Mouse (Mus musculus) left cerebral cortex, postnatal 4 days (tissue): Measurements from ENCODE around the gene Gjb6. TPM values are rescaled to one million over a fixed set of nuclear protein-coding genes. Genes with fewer than 3 reads are reported as not detected.

Experiments
- DNase-seq: peaks from one replicate; pipeline ENCODE4 v3.0.0-alpha.2; 2022
- intact Hi-C: fragments of 180-260 bp; cut with DNase I; formaldehyde crosslinking; loops from one replicate; pipeline ENCODE4 v1.15.1; 2025
- total RNA-seq, 2 experiments: library from RNA; stranded (reverse); gene quantifications; 2 replicates each; pipeline ENCODE4 v1.2.3; 2021

The Gjb6 gene
- total RNA-seq, 2 experiments from 2014 or later: 11.3 to 12.0 TPM

- DNase-seq: no peak
- intact Hi-C loops: no loop called here
These were observed 43.4 kb downstream of the Gjb6 start for GRCm38 (mm10) chr14:57090001-57090400.

- intact Hi-C loops: no loop called here
- no peak for DNase-seq
These were observed 44.3 kb downstream of the Gjb6 start for GRCm38 (mm10) chr14:57089107-57089506.

- intact Hi-C loops: no loop called here
These were observed 49.2 kb downstream of the Gjb6 start for GRCm38 (mm10) chr14:57084180-57084668.

GRCm38 (mm10) chr14:57082863-57083262 is 50.5 kb downstream of the Gjb6 start:
- no peak for DNase-seq
- intact Hi-C loops: no loop called here

More at GRCm38 (mm10) chr14:57084180-57084668, 49.2 kb downstream of the Gjb6 start:
- no peak for DNase-seq

- intact Hi-C loops: no loop called here
These were observed 57.9 kb downstream of the Gjb6 start for GRCm38 (mm10) chr14:57075537-57075936.

More at GRCm38 (mm10) chr14:57075537-57075936, 57.9 kb downstream of the Gjb6 start:
- no peak for DNase-seq

Other genes starting within 250 kb of the Gjb6 start
- gene Zmym2, start 247.0 kb downstream of the Gjb6 start, total RNA-seq: 100 to 1,000 TPM; 103 to 116 TPM
- 1 to 10 TPM; 1.3 to 1.7 TPM for gene Gja3, start 75.5 kb downstream of the Gjb6 start, total RNA-seq
- 10 to 100 TPM in 1 of 2 experiments, 1 to 10 TPM in 1; 8.2 to 10.7 TPM for gene Gjb2, start 28.9 kb downstream of the Gjb6 start, total RNA-seq
- not detected for gene Gm4491, start 17.7 kb downstream of the Gjb6 start, total RNA-seq